Mouse (Mus musculus) hindlimb bud, embryonic 11.5 days (tissue): ENCODE measurements around the gene Cirbp.
A peak's percentile ranks its signal among the peaks of the same experiment; 100 is the strongest.

ENCODE experiments used
- DNase-seq: peaks from one replicate; pipeline ENCODE4 v3.0.0-alpha.2; 2012; ENCODE audit warnings: low read depth, low spot score; ENCODE audit errors: extremely low spot score

Cirbp gene

DNA sequence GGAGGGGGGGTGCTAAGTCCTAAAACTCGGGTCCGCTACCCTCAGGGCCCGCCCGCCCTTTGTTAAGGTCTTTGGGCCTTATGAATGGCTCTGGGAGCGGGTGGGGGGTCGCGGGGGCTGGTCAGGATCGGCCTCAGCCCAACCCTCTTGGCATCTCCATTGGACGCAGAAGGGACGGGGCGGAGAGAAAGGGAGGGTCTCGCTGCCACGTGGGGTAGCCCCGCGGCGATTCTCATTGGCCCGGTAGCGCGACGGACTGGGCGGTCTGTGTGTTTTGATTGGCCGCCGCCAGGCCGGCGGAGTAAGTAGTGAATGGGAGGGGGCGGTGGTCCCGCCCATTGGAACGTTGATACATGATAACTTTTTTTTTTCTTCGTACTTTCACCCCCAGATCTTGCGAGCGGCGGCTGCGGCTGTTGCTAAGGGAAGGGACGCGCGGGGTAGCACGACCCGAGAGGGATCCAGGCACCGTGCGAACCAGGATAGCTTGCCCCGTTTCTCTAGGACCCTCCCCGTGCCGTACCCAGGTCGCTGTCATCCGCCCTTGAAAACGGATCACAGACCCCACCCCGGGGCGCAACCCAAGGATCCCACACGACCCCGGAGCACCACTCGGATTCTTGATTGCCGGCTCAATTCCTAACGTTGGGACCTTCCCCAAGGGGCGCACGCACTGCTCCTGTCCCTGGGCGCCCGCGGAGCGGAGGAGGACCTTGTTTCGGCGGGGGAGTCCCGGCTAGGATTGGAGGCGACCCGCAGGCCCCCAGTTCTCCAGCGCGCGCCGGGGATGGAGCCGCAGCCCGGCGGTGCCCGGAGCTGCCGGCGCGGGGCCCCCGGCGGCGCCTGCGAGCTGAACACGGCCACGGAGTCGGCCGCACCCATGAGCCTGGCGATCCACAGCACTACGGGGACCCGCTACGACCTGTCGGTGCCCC lies 16.2 kb upstream of the Cirbp start:
- no peak for DNase-seq

GRCm38 (mm10) chr10:80150226-80151210 lies 15.3 kb upstream of the Cirbp start:
- no peak for DNase-seq

- no peak for DNase-seq
Measured at GRCm38 (mm10) chr10:80151211-80152034, 14.4 kb upstream of the Cirbp start.

DNA sequence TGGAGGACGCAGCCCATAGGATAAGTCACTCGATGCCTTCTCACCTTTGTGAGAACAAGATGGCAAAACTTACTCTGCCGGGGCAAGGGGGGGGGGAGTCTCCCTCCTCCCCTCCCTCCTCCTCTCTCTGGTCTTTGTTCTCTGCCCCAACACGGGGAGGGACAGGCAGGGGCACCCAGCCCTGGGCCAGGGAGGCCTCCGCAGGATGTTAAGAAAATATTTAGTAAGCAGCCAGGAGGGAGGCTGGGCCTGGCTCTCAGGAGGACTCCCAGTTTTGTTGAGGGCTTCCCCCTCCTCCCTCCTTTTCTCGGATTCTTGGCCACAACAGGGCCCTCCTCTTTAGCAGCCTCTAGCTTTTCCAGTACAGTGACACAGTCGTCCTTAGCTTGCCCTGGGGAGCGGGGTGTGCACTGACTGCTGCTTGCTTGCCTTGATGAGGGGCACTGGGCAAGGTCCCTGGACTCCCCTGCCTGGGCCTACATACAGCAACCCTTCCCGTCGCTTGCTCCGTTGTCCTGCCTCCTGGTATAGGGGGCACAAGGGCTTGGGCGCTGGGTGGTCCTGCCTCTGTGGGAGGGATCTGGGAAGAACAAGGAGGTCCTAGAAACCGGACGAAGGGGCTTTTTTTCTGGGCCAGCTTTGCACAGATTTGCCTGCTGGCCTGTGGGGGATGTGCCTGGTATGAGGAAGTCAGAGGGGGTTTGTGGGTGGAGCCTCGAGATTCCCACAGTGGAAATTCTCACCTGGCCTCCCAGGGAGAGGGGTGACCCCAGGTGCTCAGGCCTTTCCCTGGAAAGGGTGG lies 13.5 kb upstream of the Cirbp start:
- DNase-seq = no peak

GRCm38 (mm10) chr10:80152873-80153260 lies 12.9 kb upstream of the Cirbp start:
- DNase-seq = no peak

DNA sequence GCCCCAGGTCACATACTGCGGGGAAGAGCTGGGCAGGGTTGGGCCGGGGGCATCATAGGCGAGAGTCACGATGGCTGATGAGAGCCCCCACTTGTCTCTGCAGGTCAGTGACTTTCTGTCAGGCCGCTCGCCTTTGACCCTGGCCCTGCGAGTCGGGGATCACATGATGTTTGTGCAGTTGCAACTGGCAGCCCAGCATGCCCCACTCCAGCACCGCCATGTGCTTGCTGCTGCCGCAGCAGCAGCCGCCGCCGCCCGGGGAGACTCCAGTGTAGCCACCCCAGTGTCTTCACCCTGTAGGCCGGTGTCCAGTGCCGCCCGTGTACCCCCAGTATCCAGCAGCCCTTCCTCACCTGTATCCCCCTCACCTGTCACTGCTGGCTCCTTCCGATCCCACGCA lies 12.1 kb upstream of the Cirbp start:
- DNase-seq = no peak

- DNase-seq = no peak
Measured at GRCm38 (mm10) chr10:80154384-80154783, 11.4 kb upstream of the Cirbp start.

DNA sequence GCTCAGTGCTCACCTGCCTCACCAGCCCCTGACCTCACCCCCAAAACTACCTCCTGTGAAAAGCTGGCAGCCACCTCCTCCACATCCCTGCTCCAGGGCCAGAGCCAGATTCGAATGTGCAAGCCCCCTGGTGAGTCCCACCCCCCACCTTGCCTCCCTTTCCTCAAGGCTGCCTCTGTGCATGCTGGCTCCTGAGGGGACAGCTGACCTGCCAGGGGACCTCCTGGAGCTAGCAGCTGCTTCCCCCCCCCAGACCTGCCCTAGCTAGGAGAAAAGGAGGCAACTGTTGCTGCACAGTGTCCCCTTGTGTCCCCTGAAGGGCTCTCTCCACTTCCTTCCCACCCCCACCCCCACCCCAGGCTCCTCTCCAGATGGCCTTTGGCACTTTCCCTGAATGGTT lies 10.5 kb upstream of the Cirbp start:
- DNase-seq = no peak

- no peak for DNase-seq
Measured at GRCm38 (mm10) chr10:80156002-80156751, 9.6 kb upstream of the Cirbp start.

DNA sequence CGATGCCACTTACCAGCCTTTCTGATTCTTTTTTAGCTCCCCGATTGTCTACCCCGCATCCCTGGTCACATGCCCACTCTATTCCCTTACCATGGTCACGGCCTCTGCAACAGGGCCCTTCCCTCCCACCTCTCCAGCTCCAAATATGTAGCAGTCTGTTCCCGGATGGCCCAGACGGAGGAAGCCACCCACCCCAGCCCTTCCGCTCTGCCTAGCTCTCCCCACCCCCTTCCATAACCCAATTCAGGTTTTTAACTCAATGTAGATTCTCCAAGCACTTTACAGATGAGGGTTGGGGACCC lies 9.1 kb upstream of the Cirbp start:
- no peak for DNase-seq

DNA sequence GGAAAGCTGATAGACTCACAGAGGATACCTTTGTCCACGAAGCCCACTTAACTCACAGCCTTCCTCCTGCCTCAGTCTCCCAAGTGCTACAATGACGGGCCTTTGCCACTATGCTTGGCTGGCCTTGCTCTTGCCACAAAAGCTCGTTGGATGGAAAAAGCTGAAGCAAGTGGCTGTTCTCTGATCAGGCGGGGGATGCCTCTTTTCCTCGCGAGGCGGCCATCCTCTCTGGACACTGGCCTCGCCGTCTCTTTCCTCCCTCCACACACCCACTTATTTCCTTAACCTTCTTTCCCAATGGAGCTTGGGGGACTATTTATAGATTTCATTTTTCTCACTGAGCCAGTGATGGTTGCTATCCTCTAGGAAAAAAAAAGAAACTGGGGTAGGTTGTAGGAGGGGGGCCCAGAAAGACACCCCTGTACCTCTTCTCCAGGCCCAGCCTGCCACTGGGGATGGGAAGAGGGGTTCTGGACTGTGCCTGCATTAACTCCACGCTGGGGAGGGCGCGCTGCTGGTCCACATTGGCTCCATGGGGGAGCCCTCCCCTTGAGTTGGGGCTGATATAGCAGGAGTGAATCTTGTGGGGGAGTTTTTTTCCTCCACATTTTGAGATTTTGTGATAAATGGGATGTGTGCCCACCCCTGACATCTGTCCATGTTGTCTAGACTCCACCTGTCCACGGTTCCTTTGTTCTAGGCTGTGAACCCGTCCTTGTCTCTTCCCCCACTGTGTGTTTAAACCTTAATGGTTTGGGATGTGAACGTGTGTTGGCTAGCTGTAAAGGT lies 8.4 kb upstream of the Cirbp start:
- no peak for DNase-seq

DNA sequence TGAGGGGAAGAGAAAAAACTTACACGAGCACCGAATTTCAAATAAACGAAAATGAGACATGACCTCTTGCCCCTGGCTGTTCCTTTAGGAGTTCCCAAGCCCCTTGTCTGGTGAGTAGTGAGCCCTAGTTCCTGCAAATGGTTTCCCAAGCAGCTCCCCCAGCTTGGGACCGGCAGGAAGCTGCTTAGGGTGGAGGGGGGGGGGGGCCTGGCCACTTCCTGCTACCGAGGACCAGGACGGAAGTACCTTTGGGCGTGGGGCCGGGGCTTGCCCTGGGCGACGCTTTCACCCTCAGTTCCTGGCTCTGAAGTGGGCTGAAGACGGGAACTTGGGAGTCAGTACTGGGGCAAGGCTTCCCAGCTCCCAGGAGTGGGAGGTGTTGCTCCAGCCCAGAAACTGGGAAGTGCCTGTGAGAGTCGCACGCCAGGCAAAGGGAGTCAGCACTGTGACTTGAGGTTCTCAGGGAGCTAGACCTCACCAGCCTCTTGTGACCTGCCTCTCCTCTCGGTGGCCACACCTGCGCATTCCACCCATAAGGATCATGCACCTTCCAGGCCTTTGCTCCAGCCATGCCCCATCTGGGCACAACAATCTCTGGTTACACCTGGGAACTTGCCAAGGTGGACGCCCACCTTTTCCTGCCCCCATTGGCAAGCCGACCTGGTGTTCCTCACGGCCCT lies 7.3 kb upstream of the Cirbp start:
- DNase-seq = no peak

DNA sequence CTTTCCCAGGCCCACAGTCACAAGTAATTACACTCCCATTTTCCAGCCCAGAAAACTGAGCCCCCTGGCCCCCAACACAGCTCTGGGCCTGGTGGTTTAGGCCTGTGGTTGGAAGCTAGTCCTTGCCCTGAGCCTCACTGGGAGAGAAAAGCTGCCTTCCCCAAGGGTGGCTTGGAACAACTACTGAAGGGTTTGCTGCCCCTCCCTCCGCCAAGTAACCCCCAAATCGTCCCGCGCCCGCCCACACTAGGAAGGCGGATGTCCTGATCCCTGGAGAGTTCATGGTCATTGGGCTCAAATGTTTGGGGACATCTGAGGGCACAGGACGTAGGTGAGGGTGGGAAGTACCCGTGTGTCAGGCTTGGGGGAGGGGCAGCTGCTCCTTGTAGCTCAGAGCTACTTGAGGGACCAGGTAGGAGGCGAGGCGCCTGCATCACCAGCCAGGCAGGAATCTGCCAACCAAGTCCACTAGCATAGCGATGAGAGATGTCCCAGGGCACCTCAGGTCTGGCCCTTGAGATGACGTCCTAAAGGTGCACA lies 6.7 kb upstream of the Cirbp start:
- DNase-seq = no peak

GRCm38 (mm10) chr10:80159561-80160454 lies 6.0 kb upstream of the Cirbp start:
- DNase-seq = peak; percentile 96

GRCm38 (mm10) chr10:80160455-80161371 lies 5.1 kb upstream of the Cirbp start:
- DNase-seq = no peak
